Mouse (Mus musculus): ENCODE results near the gene Glipr1l2. TPM values are rescaled to one million over a fixed set of nuclear protein-coding genes. Genes with fewer than 3 reads are reported as not detected.
A peak's percentile ranks its signal among the peaks of the same experiment; 100 is the strongest.
"Not testable (repeated sequence)": the region's sequence is repeated elsewhere in the genome, so short reads cannot be mapped to it uniquely, and the experiment has no call there.

The Glipr1l2 gene
- polyA plus RNA-seq, 1 experiment = not detected

- Histone ChIP-seq H3K27ac (ENCODE audit: control insufficient read depth, insufficient read depth, low read depth, low read length, poor library complexity) (no peak overlapping the region), H3K4me3 (replicated peaks; ENCODE audit: control insufficient read depth, low read depth, low read length) (no peak overlapping the region), H3K4me1 (ENCODE audit: control insufficient read depth, insufficient read depth, low read length) (no peaks in the 10 kb centered on the region; the same call in 1 of the 2 replicates)
- TF ChIP-seq POLR2A (IDR thresholded peaks at IDR 0.05; ENCODE audit: borderline replicate concordance, control insufficient read depth, low read depth, low read length) (no peak), CTCF (IDR thresholded peaks at IDR 0.05; ENCODE audit: control insufficient read depth, insufficient read depth, low read length) (no peak)
- WGBS = 69% methylated on average over 7 of the region's 7 CpGs
These were observed 27.2 kb downstream of the Glipr1l2 start for GRCm38 (mm10) chr10:112110401-112110800.

- not testable (repeated sequence) for H3K4me3 ChIP-seq (replicated peaks; ENCODE audit: control insufficient read depth, low read depth, low read length); H3K27ac ChIP-seq (ENCODE audit: control insufficient read depth, insufficient read depth, low read depth, low read length, poor library complexity); H3K4me1 ChIP-seq (ENCODE audit: control insufficient read depth, insufficient read depth, low read length)
- WGBS = 52% methylated on average over 2 of the region's 2 CpGs
These were observed 41.9 kb downstream of the Glipr1l2 start for GRCm38 (mm10) chr10:112125090-112125489.

- H3K4me1 ChIP-seq (ENCODE audit: control insufficient read depth, insufficient read depth, low read length); H3K27ac ChIP-seq (ENCODE audit: control insufficient read depth, insufficient read depth, low read depth, low read length, poor library complexity); H3K4me3 ChIP-seq (replicated peaks; ENCODE audit: control insufficient read depth, low read depth, low read length): not testable (repeated sequence)
- WGBS = 80% methylated on average over 6 of the region's 6 CpGs
These were observed 44.6 kb downstream of the Glipr1l2 start for GRCm38 (mm10) chr10:112127682-112128230.

- TF ChIP-seq CTCF (IDR thresholded peaks at IDR 0.05; ENCODE audit: control insufficient read depth, insufficient read depth, low read length) (no peak), POLR2A (IDR thresholded peaks at IDR 0.05; ENCODE audit: borderline replicate concordance, control insufficient read depth, low read depth, low read length) (no peak)
- 80% methylated on average over 3 of the region's 3 CpGs for WGBS
- Histone ChIP-seq H3K27ac (ENCODE audit: control insufficient read depth, insufficient read depth, low read depth, low read length, poor library complexity) (no peak overlapping the region), H3K4me3 (replicated peaks; ENCODE audit: control insufficient read depth, low read depth, low read length) (no peak overlapping the region), H3K4me1 (ENCODE audit: control insufficient read depth, insufficient read depth, low read length) (no peaks in the 10 kb centered on the region)
These were observed 49.0 kb downstream of the Glipr1l2 start for GRCm38 (mm10) chr10:112132194-112132593.

GRCm38 (mm10) chr10:112138050-112138870 is 55.1 kb downstream of the Glipr1l2 start:
- Histone ChIP-seq H3K4me3 (replicated peaks; ENCODE audit: control insufficient read depth, low read depth, low read length) (peak overlapping the region; percentile 28), H3K4me1 (ENCODE audit: control insufficient read depth, insufficient read depth, low read length) (peaks cover 2% of the 10 kb centered on the region; the same call in 1 of the 2 replicates), H3K27ac (ENCODE audit: control insufficient read depth, insufficient read depth, low read depth, low read length, poor library complexity) (no peak overlapping the region)
- 18% methylated on average over 9 of the region's 9 CpGs for WGBS
- TF ChIP-seq CTCF (IDR thresholded peaks at IDR 0.05; ENCODE audit: control insufficient read depth, insufficient read depth, low read length) (peak; percentile 15; the same call in 1 of the 2 replicates), POLR2A (IDR thresholded peaks at IDR 0.05; ENCODE audit: borderline replicate concordance, control insufficient read depth, low read depth, low read length) (no peak)

GRCm38 (mm10) chr10:112138871-112139430 is 55.8 kb downstream of the Glipr1l2 start:
- H3K4me3 ChIP-seq (replicated peaks; ENCODE audit: control insufficient read depth, low read depth, low read length) = peak overlapping the region; percentile 9

GRCm38 (mm10) chr10:112139834-112140233 is 56.7 kb downstream of the Glipr1l2 start:
- H3K4me1 ChIP-seq (ENCODE audit: control insufficient read depth, insufficient read depth, low read length) = peaks cover 2% of the 10 kb centered on the region; the same call in 1 of the 2 replicates
- WGBS = 30% methylated on average over 2 of the region's 2 CpGs
- TF ChIP-seq CTCF (IDR thresholded peaks at IDR 0.05; ENCODE audit: control insufficient read depth, insufficient read depth, low read length) = no peak
- no peak for TF ChIP-seq POLR2A (IDR thresholded peaks at IDR 0.05; ENCODE audit: borderline replicate concordance, control insufficient read depth, low read depth, low read length)
- H3K27ac ChIP-seq (ENCODE audit: control insufficient read depth, insufficient read depth, low read depth, low read length, poor library complexity) = no peak overlapping the region
- H3K4me3 ChIP-seq (replicated peaks; ENCODE audit: control insufficient read depth, low read depth, low read length) = no peak overlapping the region

More at GRCm38 (mm10) chr10:112138871-112139430, 55.8 kb downstream of the Glipr1l2 start:
- no peak overlapping the region for H3K27ac ChIP-seq (ENCODE audit: control insufficient read depth, insufficient read depth, low read depth, low read length, poor library complexity)
- 32% methylated on average over 6 of the region's 6 CpGs for WGBS
- TF ChIP-seq POLR2A (IDR thresholded peaks at IDR 0.05; ENCODE audit: borderline replicate concordance, control insufficient read depth, low read depth, low read length) = no peak
- no peak for TF ChIP-seq CTCF (IDR thresholded peaks at IDR 0.05; ENCODE audit: control insufficient read depth, insufficient read depth, low read length)
- H3K4me1 ChIP-seq (ENCODE audit: control insufficient read depth, insufficient read depth, low read length) = peaks cover 2% of the 10 kb centered on the region; the same call in 1 of the 2 replicates

Other genes with a start within 250 kb of the Glipr1l2 start
- 11.3 and 24.0 TPM in 2 replicates for gene Krr1, start 110.7 kb upstream of the Glipr1l2 start, polyA plus RNA-seq (2011; ENCODE audit: insufficient read depth, insufficient read length, low replicate concordance, missing spikeins)
- gene Glipr1, start 80.7 kb upstream of the Glipr1l2 start, polyA plus RNA-seq (2011; ENCODE audit: insufficient read depth, insufficient read length, low replicate concordance, missing spikeins) = 39.6 and 115 TPM in 2 replicates
- gene Glipr1l1, start 23.2 kb upstream of the Glipr1l2 start, polyA plus RNA-seq (2011; ENCODE audit: insufficient read depth, insufficient read length, low replicate concordance, missing spikeins) = not detected in 2 replicates
- not detected in 2 replicates for gene Glipr1l3, start 77.0 kb downstream of the Glipr1l2 start, polyA plus RNA-seq (2011; ENCODE audit: insufficient read depth, insufficient read length, low replicate concordance, missing spikeins)
- not detected in 2 replicates for gene Caps2, start 80.3 kb downstream of the Glipr1l2 start, polyA plus RNA-seq (2011; ENCODE audit: insufficient read depth, insufficient read length, low replicate concordance, missing spikeins)
- gene Kcnc2, start 187.8 kb downstream of the Glipr1l2 start, polyA plus RNA-seq (2011; ENCODE audit: insufficient read depth, insufficient read length, low replicate concordance, missing spikeins) = not detected in 2 replicates